ENCODE assay signal across 18 mouse cellular contexts in genomic region chr12:104933800-104934199, GRCm38 (mm10).
DNase-seq lines count a peak whose midpoint lies in the region; ATAC-seq and TF ChIP-seq lines count a peak whose summit lies in the region.
"Had no signal": no experiment of that assay in that cellular context is flagged by ENCODE, and none has a peak within 500 bp of the region (broad histone marks: within the 10 kb centered on the region; RNA-seq: fewer than 3 reads in every experiment).

No protein-coding gene starts in this region.

- WGBS in liver, adult 2 months, result 39% methylated on average over 13 of the region's 13 CpGs
- WGBS in liver, embryonic 11.5 days, result 67% methylated on average over 13 of the region's 13 CpGs
- 64% methylated on average over 13 of the region's 13 CpGs for WGBS in liver, embryonic 16.5 days (ENCODE audit: insufficient replicate concordance)
- 69% methylated on average over 13 of the region's 13 CpGs for WGBS in liver, embryonic 12.5 days (ENCODE audit: insufficient replicate concordance)
- 50% methylated on average over 13 of the region's 13 CpGs for WGBS in stomach, postnatal 0 days

- H3K27me3 ChIP-seq in liver, adult 2 months (ENCODE audit: control insufficient read depth, insufficient read depth, low read length), result no peaks in the 10 kb centered on the region
- no peaks in the 10 kb centered on the region for H3K27me3 ChIP-seq in liver, embryonic 11.5 days (replicated peaks; ENCODE audit: control insufficient read depth, insufficient read depth, low read length)
- no peaks in the 10 kb centered on the region for H3K27me3 ChIP-seq in liver, embryonic 16.5 days (ENCODE audit: control insufficient read depth, insufficient read depth, low read depth, low read length)
- H3K27me3 ChIP-seq in liver, embryonic 12.5 days (replicated peaks), result no peaks in the 10 kb centered on the region
- H3K27me3 ChIP-seq in E14TG2a.4 (ENCODE audit: insufficient read depth, low read length), result peaks cover 24% of the 10 kb centered on the region
- no peaks in the 10 kb centered on the region for H3K27me3 ChIP-seq in stomach, postnatal 0 days (ENCODE audit: control insufficient read depth, insufficient read depth, low read length)
- H3K27me3 ChIP-seq: CH12.LX; forebrain, embryonic 15.5 days had no signal

- H3K4me1 ChIP-seq in liver, adult 2 months (ENCODE audit: control insufficient read depth, insufficient read depth, low read length), result no peaks in the 10 kb centered on the region
- H3K4me1 ChIP-seq in liver, embryonic 11.5 days (replicated peaks; ENCODE audit: control insufficient read depth, insufficient read depth, low read length), result no peaks in the 10 kb centered on the region
- H3K4me1 ChIP-seq in liver, embryonic 16.5 days (ENCODE audit: control insufficient read depth, low read depth, low read length), result no peaks in the 10 kb centered on the region
- H3K4me1 ChIP-seq in liver, embryonic 12.5 days, result no peaks in the 10 kb centered on the region
- H3K4me1 ChIP-seq in E14TG2a.4 (replicated peaks; ENCODE audit: low read depth, low read length), result peaks cover 38% of the 10 kb centered on the region
- no peaks in the 10 kb centered on the region for H3K4me1 ChIP-seq in stomach, postnatal 0 days (replicated peaks; ENCODE audit: control insufficient read depth, insufficient read depth)

- H3K27ac ChIP-seq in liver, adult 2 months (replicated peaks; ENCODE audit: insufficient read depth, low read depth, low read length), result no peak overlapping the region
- no peak overlapping the region for H3K27ac ChIP-seq in liver, embryonic 11.5 days (ENCODE audit: low read depth, low read length)
- H3K27ac ChIP-seq in liver, embryonic 16.5 days (ENCODE audit: low read length), result no peak overlapping the region
- no peak overlapping the region for H3K27ac ChIP-seq in liver, embryonic 12.5 days
- no peak overlapping the region for H3K27ac ChIP-seq in stomach, postnatal 0 days (replicated peaks)
- H3K27ac ChIP-seq: embryonic facial prominence, embryonic 10.5 days; embryonic facial prominence, embryonic 12.5 days; forebrain, embryonic 13.5 days; forebrain, embryonic 15.5 days had no signal

- H3K4me3 ChIP-seq in liver, adult 2 months (ENCODE audit: insufficient read depth, low read depth, low read length), result no peak overlapping the region
- no peak overlapping the region for H3K4me3 ChIP-seq in liver, embryonic 11.5 days (ENCODE audit: low read depth, low read length)
- no peak overlapping the region for H3K4me3 ChIP-seq in liver, embryonic 16.5 days (ENCODE audit: low read depth, low read length)
- H3K4me3 ChIP-seq in liver, embryonic 12.5 days, result no peak overlapping the region
- 0 out of 2 replicates have a peak overlapping the region, but pooled peaks have one; percentile 20 for H3K4me3 ChIP-seq in E14TG2a.4 (replicated peaks; ENCODE audit: low read length)
- no peak overlapping the region for H3K4me3 ChIP-seq in stomach, postnatal 0 days (ENCODE audit: low read depth, low read length)
- H3K4me3 ChIP-seq: embryonic facial prominence, embryonic 10.5 days; embryonic facial prominence, embryonic 12.5 days; forebrain, embryonic 13.5 days; forebrain, embryonic 15.5 days had no signal

- no peak overlapping the region for H3K9ac ChIP-seq in liver, adult 2 months (ENCODE audit: low read depth, low read length)
- no peak overlapping the region for H3K9ac ChIP-seq in liver, embryonic 11.5 days (ENCODE audit: low read depth, low read length)
- no peak overlapping the region for H3K9ac ChIP-seq in liver, embryonic 16.5 days (ENCODE audit: low read depth, low read length)
- no peak overlapping the region for H3K9ac ChIP-seq in liver, embryonic 12.5 days
- H3K9ac ChIP-seq in stomach, postnatal 0 days (ENCODE audit: low read length), result no peak overlapping the region
- H3K9ac ChIP-seq: embryonic facial prominence, embryonic 12.5 days; forebrain, embryonic 13.5 days; forebrain, embryonic 15.5 days had no signal

- H3K9me3 ChIP-seq in liver, embryonic 11.5 days (ENCODE audit: control insufficient read depth, low read length), result no peaks in the 10 kb centered on the region
- peaks cover 4% of the 10 kb centered on the region; the same call in 1 of the 2 replicates for H3K9me3 ChIP-seq in liver, embryonic 16.5 days (replicated peaks; ENCODE audit: control insufficient read depth, low read length)
- H3K9me3 ChIP-seq in liver, embryonic 12.5 days (replicated peaks), result peaks cover 6% of the 10 kb centered on the region
- H3K9me3 ChIP-seq in E14TG2a.4 (ENCODE audit: low read length), result no peaks in the 10 kb centered on the region
- H3K9me3 ChIP-seq in stomach, postnatal 0 days (ENCODE audit: control insufficient read depth, low read length), result no peaks in the 10 kb centered on the region
- H3K9me3 ChIP-seq: embryonic facial prominence, embryonic 10.5 days; embryonic facial prominence, embryonic 12.5 days; forebrain, embryonic 13.5 days; forebrain, embryonic 15.5 days had no signal

- H3K4me2 ChIP-seq in liver, embryonic 11.5 days, result no peak overlapping the region
- no peak overlapping the region for H3K4me2 ChIP-seq in liver, embryonic 16.5 days (ENCODE audit: low read depth, low read length)
- H3K4me2 ChIP-seq in liver, embryonic 12.5 days, result no peak overlapping the region
- no peak overlapping the region for H3K4me2 ChIP-seq in stomach, postnatal 0 days (replicated peaks; ENCODE audit: low read depth)
- H3K4me2 ChIP-seq: embryonic facial prominence, embryonic 12.5 days; forebrain, embryonic 13.5 days; forebrain, embryonic 15.5 days had no signal

- peaks cover 10% of the 10 kb centered on the region; the same call in 1 of the 2 replicates for H3K36me3 ChIP-seq in liver, adult 2 months (ENCODE audit: control insufficient read depth, insufficient read depth, low read length)
- H3K36me3 ChIP-seq in liver, embryonic 11.5 days (ENCODE audit: control insufficient read depth, insufficient read depth, low read length), result no peaks in the 10 kb centered on the region
- peaks cover 19% of the 10 kb centered on the region for H3K36me3 ChIP-seq in liver, embryonic 16.5 days (ENCODE audit: control insufficient read depth, insufficient read depth)
- H3K36me3 ChIP-seq in liver, embryonic 12.5 days, result peaks cover 32% of the 10 kb centered on the region
- H3K36me3 ChIP-seq in E14TG2a.4 (ENCODE audit: insufficient read depth, low read length), result no peaks in the 10 kb centered on the region
- no peaks in the 10 kb centered on the region for H3K36me3 ChIP-seq in stomach, postnatal 0 days (ENCODE audit: control insufficient read depth, insufficient read depth, low read length)
- H3K36me3 ChIP-seq: embryonic facial prominence, embryonic 10.5 days; forebrain, embryonic 15.5 days had no signal

- peak; percentile 17 for DNase-seq in liver, adult 2 months (ENCODE audit: extremely low read depth, low read depth, low spot score)
- DNase-seq in liver, embryonic 11.5 days (ENCODE audit: low spot score), result no peak
- no peak for DNase-seq in stomach, postnatal 0 days (ENCODE audit: low spot score)
- no peak for DNase-seq in yolk sac, embryonic 10.5 days (ENCODE audit: low spot score)
- DNase-seq: adrenal gland, adult 2 months; adrenal gland, postnatal 10 days; adrenal gland, postnatal 25 days; cerebellum, adult 11 months; cerebellum, adult 9-10 months had no signal

- ATAC-seq in liver, embryonic 11.5 days (replicated peaks; ENCODE audit: low FRiP score), result no peak
- peak; percentile 51 for ATAC-seq in liver, embryonic 16.5 days (ENCODE audit: low read depth)
- no peak; the same call in 1 of the 2 replicates for ATAC-seq in liver, embryonic 12.5 days
- 0 out of 2 replicates have a peak, but pooled peaks have one; percentile 22 for ATAC-seq in stomach, postnatal 0 days (ENCODE audit: low FRiP score, low TSS enrichment)
- ATAC-seq: CD4-positive, CD25-positive, alpha-beta regulatory T cell, adult 4 months; forebrain, embryonic 13.5 days; forebrain, embryonic 15.5 days had no signal

- no peak for TF ChIP-seq CTCF in liver, adult 2 months (IDR thresholded peaks at IDR 0.05; ENCODE audit: low read depth, low read length)
- TF ChIP-seq CTCF in E14TG2a.4 (conservative IDR thresholded peaks at IDR 0.05; ENCODE audit: low read length), result no peak
- TF ChIP-seq CTCF in stomach, postnatal 0 days (IDR thresholded peaks at IDR 0.05; ENCODE audit: low read depth), result no peak

- TF ChIP-seq POLR2A in liver, adult 2 months (IDR thresholded peaks at IDR 0.05; ENCODE audit: extremely low read depth, insufficient read depth, low read length), result no peak

- H3K79me2 ChIP-seq in liver, adult 2 months (ENCODE audit: control insufficient read depth, insufficient read depth, low read length), result no peaks in the 10 kb centered on the region

- TF ChIP-seq EP300 in stomach, postnatal 0 days (optimal IDR thresholded peaks at IDR 0.05), result no peak

Comparison
In these comparisons a context has a peak if more than half of its experiments do, and no peak if none do; other contexts are left out.
1. ATAC-seq: peak in liver, embryonic 16.5 days (single experiment) and stomach, postnatal 0 days (single experiment); none in liver, embryonic 11.5 days (single experiment) and liver, embryonic 12.5 days (single experiment).